Mouse (Mus musculus) limb, embryonic 14.5 days (tissue): ENCODE measurements around the gene Anxa4. TPM values are rescaled to one million over a fixed set of nuclear protein-coding genes. Genes with fewer than 3 reads are reported as not detected.
A peak's percentile ranks its signal among the peaks of the same experiment; 100 is the strongest.

ENCODE experiments used
- ATAC-seq: fragments of 200-750 bp; cut with Nextera tagmentation; 2 replicates; pipeline ENCODE4 v1.8.0; 2017; ENCODE audit warnings: low read depth, moderate number of reproducible peaks, moderate TSS enrichment; ENCODE audit not compliant: low FRiP score
- DNase-seq: peaks from one replicate; pipeline ENCODE4 v3.0.0-alpha.2; 2015; ENCODE audit warnings: low spot score
- H3K27ac ChIP-seq: fragments of 300-500 bp; sonication (generic); replicated peaks from 2 replicates; pipeline ENCODE4 v1.5.1; 2014; ENCODE audit warnings: low read depth, mild to moderate bottlenecking, low read length, moderate library complexity, mixed read lengths
- H3K27me3 ChIP-seq: fragments of 300-500 bp; sonication (generic); 2 replicates; pipeline ENCODE4 v1.6.1; 2014; ENCODE audit warnings: low read length, mixed read lengths; ENCODE audit not compliant: control insufficient read depth, insufficient read depth
- H3K36me3 ChIP-seq: fragments of 300-500 bp; sonication (generic); 2 replicates; pipeline ENCODE4 v1.6.1; 2014; ENCODE audit warnings: mild to moderate bottlenecking, low read length, moderate library complexity, mixed read lengths; ENCODE audit not compliant: control insufficient read depth, insufficient read depth
- H3K4me1 ChIP-seq: fragments of 300-500 bp; sonication (generic); 2 replicates; pipeline ENCODE4 v1.6.1; 2014; ENCODE audit warnings: antibody characterized with exemption, low read length, mixed read lengths; ENCODE audit not compliant: control insufficient read depth, insufficient read depth
- H3K4me2 ChIP-seq: fragments of 300-500 bp; sonication (generic); replicated peaks from 2 replicates; pipeline ENCODE4 v1.6.1; 2014; ENCODE audit warnings: low read depth, mild to moderate bottlenecking, low read length, moderate library complexity; ENCODE audit not compliant: severe bottlenecking
- H3K4me3 ChIP-seq: fragments of 300-500 bp; sonication (generic); replicated peaks from 2 replicates; pipeline ENCODE4 v1.5.1; 2014; ENCODE audit warnings: low read length
- H3K9ac ChIP-seq: fragments of 300-500 bp; sonication (generic); 2 replicates; pipeline ENCODE4 v1.6.1; 2014; ENCODE audit warnings: mild to moderate bottlenecking, low read depth, low read length, moderate library complexity; ENCODE audit not compliant: severe bottlenecking
- H3K9me3 ChIP-seq: fragments of 300-500 bp; sonication (generic); 2 replicates; pipeline ENCODE4 v1.6.1; 2016; ENCODE audit warnings: low read length; ENCODE audit not compliant: control insufficient read depth
- POLR2A ChIP-seq: fragments of 200-500 bp; IDR thresholded peaks from 2 replicates; pipeline ENCODE4 v1.8.0; 2012; ENCODE audit warnings: inconsistent platforms, mild to moderate bottlenecking, moderate library complexity, borderline replicate concordance; ENCODE audit not compliant: insufficient read depth, insufficient read length; ENCODE audit errors: extremely low read depth
- WGBS: fragments of 180-500 bp; shearing (Covaris S2); extraction: QIAGEN DNeasy Blood & Tissue Kit; methylation state at CpG from one replicate; pipeline ENCODE4 v1.1.7; 2014; 5-methylcytosine and 5-hydroxymethylcytosine counted together
- polyA plus RNA-seq, 2 experiments: library from polyadenylated mRNA; depleted of rRNA in 1 of 2; stranded (reverse) in 1 of 2; unstranded in 1 of 2; fragments of >200 nt; fragmentation: Nextera tagmentation in 1 of 2; extraction: Ambion mirVana in 1 of 2; gene quantifications; 2 replicates each; pipeline versions ENCODE4 v1.2.1 to v1.2.3; 2012 to 2014

The Anxa4 gene
- polyA plus RNA-seq, 2 experiments: 28.3 to 45.6 TPM

- H3K4me2 ChIP-seq: no peak overlapping the region
- no peaks in the 10 kb centered on the region for H3K27me3 ChIP-seq
- no peak for ATAC-seq
- WGBS: 77% methylated on average over 5 of the region's 5 CpGs
- DNase-seq: no peak
- no peak for TF ChIP-seq POLR2A
- no peak overlapping the region for H3K9ac ChIP-seq
- H3K4me3 ChIP-seq: no peak overlapping the region
- H3K27ac ChIP-seq: no peak overlapping the region
- no peaks in the 10 kb centered on the region for H3K4me1 ChIP-seq
- no peaks in the 10 kb centered on the region; the same call in 1 of the 2 replicates for H3K36me3 ChIP-seq
- H3K9me3 ChIP-seq: no peaks in the 10 kb centered on the region
These were observed 40.4 kb downstream of the Anxa4 start for GRCm38 (mm10) chr6:86752843-86753485.

DNA sequence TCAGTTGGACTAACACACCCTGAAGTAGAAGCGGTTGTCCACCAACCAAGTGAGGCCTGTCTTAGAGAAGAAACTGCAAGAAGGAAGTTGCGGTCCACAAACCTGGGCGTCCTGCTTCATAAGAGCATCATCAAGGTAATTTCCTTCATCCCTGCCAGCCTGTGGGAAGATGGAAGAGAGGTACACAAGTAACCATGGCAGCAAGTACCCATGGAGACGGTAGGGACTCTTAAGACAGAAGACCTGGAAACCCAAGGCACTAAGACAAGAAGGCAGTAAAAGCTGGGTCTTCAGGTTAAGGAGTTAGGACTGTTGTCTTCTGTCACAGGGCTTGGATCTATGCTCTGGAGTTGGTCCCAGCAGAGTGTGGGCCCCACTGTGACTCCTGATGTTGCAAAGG lies 42.4 kb downstream of the Anxa4 start:
- no peak for ATAC-seq
- H3K4me3 ChIP-seq: no peak overlapping the region

DNA sequence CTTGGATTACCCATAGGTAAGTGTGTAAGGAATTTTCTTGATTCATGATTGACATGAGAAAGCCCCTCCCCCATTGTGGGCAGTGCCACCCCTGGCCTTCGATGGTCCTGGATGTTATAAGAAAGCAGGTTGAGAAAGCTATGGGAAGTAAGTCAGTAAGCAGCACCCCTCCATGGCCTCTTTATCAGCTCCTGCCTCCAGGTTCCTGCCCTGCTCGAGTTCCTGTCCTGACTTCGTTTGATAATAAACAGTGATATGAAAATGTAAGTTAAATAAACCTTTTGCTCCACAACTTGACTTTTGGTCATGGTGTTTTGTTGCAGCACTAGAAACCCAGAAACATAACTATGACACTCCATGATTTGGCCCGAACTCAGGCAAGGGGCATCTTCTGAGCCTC lies 43.6 kb downstream of the Anxa4 start:
- Histone ChIP-seq H3K9ac (no peak overlapping the region), H3K4me1 (no peaks in the 10 kb centered on the region), H3K27ac (no peak overlapping the region), H3K36me3 (no peaks in the 10 kb centered on the region), H3K9me3 (no peaks in the 10 kb centered on the region), H3K4me3 (no peak overlapping the region), H3K4me2 (no peak overlapping the region), H3K27me3 (no peaks in the 10 kb centered on the region)
- DNase-seq: no peak
- ATAC-seq: no peak
- no peak for TF ChIP-seq POLR2A
- 79% methylated on average over 4 of the region's 4 CpGs for WGBS

More for the DNA sequence above, 42.4 kb downstream of the Anxa4 start:
- TF ChIP-seq POLR2A: no peak
- Histone ChIP-seq H3K36me3 (no peaks in the 10 kb centered on the region; the same call in 1 of the 2 replicates), H3K27me3 (no peaks in the 10 kb centered on the region), H3K4me2 (no peak overlapping the region), H3K4me1 (no peaks in the 10 kb centered on the region), H3K9ac (no peak overlapping the region), H3K27ac (no peak overlapping the region), H3K9me3 (no peaks in the 10 kb centered on the region)
- WGBS: 90% methylated on average over 4 of the region's 4 CpGs
- no peak for DNase-seq

DNA sequence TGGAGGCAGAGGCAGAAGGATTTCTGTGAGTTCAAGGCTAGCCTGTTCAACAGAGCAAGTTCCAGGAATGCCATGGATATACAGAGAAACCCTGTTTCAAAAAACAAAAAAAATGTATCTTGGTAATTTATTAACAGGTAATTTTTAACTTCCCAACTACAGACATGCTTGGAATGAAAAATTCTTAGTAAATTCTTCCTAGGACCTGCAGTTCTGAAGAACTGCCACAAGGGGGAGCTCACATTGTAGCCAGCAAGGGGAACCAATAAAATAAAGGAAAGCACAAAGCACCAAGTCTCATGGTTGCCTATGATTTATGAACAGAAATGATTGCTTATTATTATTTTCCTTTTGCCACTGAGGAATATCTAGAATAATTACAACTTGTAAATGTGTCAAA lies 46.2 kb downstream of the Anxa4 start:
- Histone ChIP-seq H3K27ac (no peak overlapping the region), H3K9ac (no peak overlapping the region), H3K36me3 (0 out of 2 replicates have a peak, but pooled peaks cover under 1% of the 10 kb centered on the region), H3K27me3 (no peaks in the 10 kb centered on the region), H3K4me1 (no peaks in the 10 kb centered on the region), H3K9me3 (no peaks in the 10 kb centered on the region), H3K4me3 (no peak overlapping the region), H3K4me2 (no peak overlapping the region)
- no peak for TF ChIP-seq POLR2A
- no peak for ATAC-seq
- DNase-seq: peak; percentile 55

DNA sequence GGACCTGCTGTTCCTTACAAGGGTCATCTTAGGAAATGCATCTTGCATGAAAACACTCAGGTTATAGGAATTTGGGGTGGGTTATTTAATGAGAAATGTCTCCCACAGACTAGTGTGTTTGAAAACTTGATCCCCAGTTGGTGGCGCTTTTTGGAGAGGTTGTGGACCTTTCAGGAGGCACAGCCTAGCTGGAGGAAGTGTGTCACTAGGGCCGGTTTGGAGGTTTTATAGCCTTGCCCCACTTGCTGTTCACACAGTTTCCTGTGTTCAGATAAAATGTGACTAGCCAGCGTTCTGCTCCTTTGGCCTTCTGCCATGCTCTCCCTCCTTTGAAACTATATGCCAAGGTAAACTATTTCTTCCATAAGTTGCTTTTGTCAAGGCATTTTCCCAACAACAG lies 52.7 kb downstream of the Anxa4 start:
- Histone ChIP-seq H3K4me1 (no peaks in the 10 kb centered on the region), H3K4me2 (no peak overlapping the region), H3K27me3 (no peaks in the 10 kb centered on the region), H3K27ac (no peak overlapping the region), H3K9ac (no peak overlapping the region), H3K36me3 (0 out of 2 replicates have a peak, but pooled peaks cover 3% of the 10 kb centered on the region), H3K4me3 (no peak overlapping the region), H3K9me3 (no peaks in the 10 kb centered on the region)
- no peak for TF ChIP-seq POLR2A
- WGBS: 25% methylated on average over 3 of the region's 3 CpGs
- no peak for ATAC-seq
- DNase-seq: no peak

DNA sequence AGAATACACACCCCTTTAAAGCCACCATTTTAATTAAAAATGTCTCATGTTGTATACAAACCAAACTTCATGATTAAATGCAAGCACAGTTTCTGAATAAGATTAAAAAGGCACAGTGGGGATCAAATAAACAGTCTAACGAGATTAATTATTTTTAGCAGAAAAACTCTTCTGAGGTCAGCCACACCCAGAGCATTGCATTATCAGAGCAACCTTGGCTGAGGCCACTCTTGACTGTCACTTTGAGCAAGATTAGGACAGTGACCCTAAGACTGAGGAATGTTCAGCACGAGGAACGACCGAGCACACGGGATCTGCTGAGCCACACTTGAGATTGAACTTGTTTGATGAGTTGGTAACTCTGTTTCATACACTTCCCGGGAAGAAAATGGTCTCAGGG lies 56.6 kb downstream of the Anxa4 start:
- Histone ChIP-seq H3K9me3 (no peaks in the 10 kb centered on the region), H3K36me3 (no peaks in the 10 kb centered on the region), H3K27me3 (no peaks in the 10 kb centered on the region), H3K27ac (no peak overlapping the region), H3K4me2 (no peak overlapping the region), H3K4me1 (peaks cover 10% of the 10 kb centered on the region; the same call in 1 of the 2 replicates), H3K4me3 (no peak overlapping the region), H3K9ac (no peak overlapping the region)
- 82% methylated on average over 6 of the region's 6 CpGs for WGBS
- ATAC-seq (no peak), DNase-seq (no peak)
- no peak for TF ChIP-seq POLR2A
